ENCODE assay signal across 7 mouse cellular contexts in genomic region chr14:25488097-25488613, GRCm38 (mm10). TPM values are rescaled to one million over a fixed set of nuclear protein-coding genes. Genes with fewer than 3 reads are reported as not detected.
A peak's percentile ranks its signal among the peaks of the same experiment; 100 is the strongest.
DNase-seq lines count a peak whose midpoint lies in the region; ATAC-seq and TF ChIP-seq lines count a peak whose summit lies in the region.

No protein-coding gene starts in this region.

- peak overlapping the region; percentile 36; the same call in 1 of the 2 replicates for H3K27ac ChIP-seq in embryonic facial prominence, embryonic 10.5 days (replicated peaks)
- H3K27ac ChIP-seq in hindbrain, embryonic 16.5 days (ENCODE audit: low read depth, low read length), result peak overlapping the region; percentile 56
- H3K27ac ChIP-seq in lung, embryonic 14.5 days (ENCODE audit: low read depth), result peak overlapping the region; percentile 66

- no peak overlapping the region for H3K4me2 ChIP-seq in hindbrain, embryonic 16.5 days (ENCODE audit: low read length)
- H3K4me2 ChIP-seq in lung, embryonic 14.5 days, result no peak overlapping the region

- ATAC-seq in CD4-positive, CD25-positive, alpha-beta regulatory T cell, adult 4 months, result peak; percentile 10
- ATAC-seq in hindbrain, embryonic 16.5 days, result no peak
- ATAC-seq in lung, embryonic 14.5 days (ENCODE audit: insufficient read depth), result peak; percentile 9; the same call in 1 of the 2 replicates

- H3K4me3 ChIP-seq in embryonic facial prominence, embryonic 10.5 days, result no peak overlapping the region
- no peak overlapping the region for H3K4me3 ChIP-seq in hindbrain, embryonic 16.5 days (ENCODE audit: low read length)
- no peak overlapping the region for H3K4me3 ChIP-seq in lung, embryonic 14.5 days (ENCODE audit: low read depth, low read length)

- DNase-seq in 3134 (ENCODE audit: extremely low read depth, insufficient read length, low spot score), result peak; percentile 74
- no peak for DNase-seq in embryonic facial prominence, embryonic 10.5 days (ENCODE audit: low spot score)
- peak; percentile 63 for DNase-seq in lung, embryonic 14.5 days
- DNase-seq in splenic B cell, adult 2 months (ENCODE audit: low read depth, low spot score), result peak; percentile 64
- no peak for DNase-seq in frontal cortex, adult 2 months (ENCODE audit: extremely low spot score in 1 of 2, low spot score in 1 of 2)

- 77% methylated on average over 6 of the region's 6 CpGs for WGBS in embryonic facial prominence, embryonic 10.5 days
- 70% methylated on average over 6 of the region's 6 CpGs for WGBS in hindbrain, embryonic 16.5 days
- 54% methylated on average over 6 of the region's 6 CpGs for WGBS in lung, embryonic 14.5 days

- H3K9me3 ChIP-seq in embryonic facial prominence, embryonic 10.5 days, result no peaks in the 10 kb centered on the region
- no peaks in the 10 kb centered on the region for H3K9me3 ChIP-seq in hindbrain, embryonic 16.5 days (ENCODE audit: control insufficient read depth, low read length)
- H3K9me3 ChIP-seq in lung, embryonic 14.5 days (ENCODE audit: low read depth, low read length), result no peaks in the 10 kb centered on the region

- peaks cover 92% of the 10 kb centered on the region for H3K4me1 ChIP-seq in embryonic facial prominence, embryonic 10.5 days
- H3K4me1 ChIP-seq in hindbrain, embryonic 16.5 days (ENCODE audit: control insufficient read depth, insufficient read depth, low read depth, low read length), result peaks cover 77% of the 10 kb centered on the region
- peaks cover 41% of the 10 kb centered on the region for H3K4me1 ChIP-seq in lung, embryonic 14.5 days (ENCODE audit: insufficient read depth)

- no peak overlapping the region for H3K9ac ChIP-seq in hindbrain, embryonic 16.5 days (ENCODE audit: low read depth, low read length)
- no peak overlapping the region for H3K9ac ChIP-seq in lung, embryonic 14.5 days

- TF ChIP-seq CTCF in lung, embryonic 14.5 days (IDR thresholded peaks at IDR 0.05; ENCODE audit: low read depth), result no peak

- H3K27me3 ChIP-seq in embryonic facial prominence, embryonic 10.5 days (replicated peaks; ENCODE audit: low read depth, poor library complexity, severe bottlenecking), result no peaks in the 10 kb centered on the region
- no peaks in the 10 kb centered on the region for H3K27me3 ChIP-seq in hindbrain, embryonic 16.5 days (replicated peaks; ENCODE audit: control insufficient read depth, insufficient read depth, low read length)
- H3K27me3 ChIP-seq in lung, embryonic 14.5 days (ENCODE audit: insufficient read depth, low read length), result no peaks in the 10 kb centered on the region
- H3K27me3 ChIP-seq in splenic B cell, adult 2 months (ENCODE audit: control insufficient read depth, insufficient read depth, low read length, poor library complexity, severe bottlenecking), result no peaks in the 10 kb centered on the region

- no peaks in the 10 kb centered on the region for H3K36me3 ChIP-seq in embryonic facial prominence, embryonic 10.5 days (replicated peaks)
- no peaks in the 10 kb centered on the region for H3K36me3 ChIP-seq in hindbrain, embryonic 16.5 days (ENCODE audit: control insufficient read depth, insufficient read depth, low read length)
- no peaks in the 10 kb centered on the region for H3K36me3 ChIP-seq in lung, embryonic 14.5 days (ENCODE audit: insufficient read depth)
- H3K36me3 ChIP-seq in splenic B cell, adult 2 months (ENCODE audit: control insufficient read depth, insufficient read depth, low read length, poor library complexity, severe bottlenecking), result no peaks in the 10 kb centered on the region

RNA-seq across cellular contexts. Expression of gene Zmiz1, which starts 29.2 kb away (rescaled TPM):
- polyA plus RNA-seq in CD4-positive, CD25-positive, alpha-beta regulatory T cell, adult 4 months (2017; shearing (Covaris generic)), result 10 to 100 TPM; 21.2 to 34.3 TPM
- polyA plus RNA-seq in embryonic facial prominence, embryonic 10.5 days (2016; fragmentation: Nextera tagmentation; extraction: Ambion mirVana), result 42.8 and 45.6 TPM in 2 replicates
- polyA plus RNA-seq in hindbrain, embryonic 16.5 days (2015; fragmentation: Nextera tagmentation; extraction: Ambion mirVana), result 50.4 and 55.0 TPM in 2 replicates
- polyA plus RNA-seq in lung, embryonic 14.5 days (2014; fragmentation: Nextera tagmentation; extraction: Ambion mirVana), result 33.5 TPM in 2 replicates
- polyA plus RNA-seq in frontal cortex, adult 2 months (2012; rRNA removed), result 39.1 and 45.9 TPM in 2 replicates

Comparison
In these comparisons a context has a peak if more than half of its experiments do, and no peak if none do; other contexts are left out.
1. DNase-seq: peak in 3134 (single experiment), lung, embryonic 14.5 days (single experiment) and splenic B cell, adult 2 months (single experiment); none in embryonic facial prominence, embryonic 10.5 days (single experiment) and frontal cortex, adult 2 months (0 of 2).
2. Peak in every context shown above with its lines, with median percentiles within 50 percentile points of each other: H3K27ac ChIP-seq.